Mouse (Mus musculus): ENCODE results near the gene Nexn.
"Not testable (repeated sequence)": the region's sequence is repeated elsewhere in the genome, so short reads cannot be mapped to it uniquely, and the experiment has no call there.

Nexn gene

DNA sequence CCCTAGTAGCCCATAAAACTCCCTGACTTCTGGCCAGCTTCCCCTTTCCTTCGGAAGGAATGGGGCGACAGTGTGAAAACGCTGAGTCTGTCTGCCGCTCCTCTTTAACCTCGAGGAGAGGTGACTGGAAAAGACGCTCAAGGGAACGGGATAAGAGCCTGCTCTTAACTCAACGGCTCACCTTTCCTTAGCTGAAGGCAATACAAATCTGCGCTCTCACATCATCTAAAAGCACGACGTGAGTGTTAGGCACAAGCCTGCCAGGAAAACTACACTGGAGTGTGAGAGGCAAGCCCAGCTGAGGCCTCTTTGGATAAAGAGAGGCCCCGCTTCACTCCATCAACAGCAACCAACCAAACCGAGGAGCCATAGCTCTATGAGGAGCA is at the start of gene Nexn:
TSS of gene Nexn (minus strand) at position 315 of the 386 bp plus-strand sequence.
- no peak for DNase-seq (ENCODE audit: low spot score)

DNA sequence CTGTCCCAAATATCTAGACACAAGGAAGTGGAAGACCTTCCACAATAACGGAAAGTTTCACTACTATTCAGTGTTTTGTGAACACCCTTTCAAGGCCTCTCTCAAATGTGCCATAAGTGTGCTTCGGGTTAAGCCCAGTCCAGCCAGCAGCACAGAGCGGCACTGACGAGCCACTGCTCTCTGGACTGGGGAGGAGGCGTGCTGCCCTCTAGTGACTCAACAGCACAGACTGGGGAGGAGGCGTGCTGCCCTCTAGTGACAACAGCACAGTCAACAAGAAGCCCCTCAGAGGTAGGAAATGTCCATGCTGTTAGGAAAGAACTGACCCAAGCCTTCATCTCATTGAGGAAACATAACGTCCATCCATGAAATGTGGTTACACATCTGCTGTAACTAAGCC is 49.5 kb upstream of the Nexn start:
- DNase-seq (ENCODE audit: low spot score), result peak; percentile 89

DNA sequence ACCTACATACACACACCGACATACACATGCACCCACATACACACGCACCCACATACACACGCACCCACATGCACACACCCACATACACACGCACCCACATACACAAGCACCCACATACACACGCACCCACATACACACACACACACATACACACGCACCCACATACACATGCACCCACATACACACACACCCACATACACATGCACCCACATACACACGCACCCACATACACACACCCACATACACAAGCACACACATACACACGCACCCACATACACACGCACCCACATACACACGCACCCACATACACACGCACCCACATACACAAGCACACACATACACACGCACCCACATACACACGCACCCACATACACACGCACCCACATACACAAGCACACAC is 48.5 kb upstream of the Nexn start:
- DNase-seq (ENCODE audit: low spot score), result not testable (repeated sequence)

DNA sequence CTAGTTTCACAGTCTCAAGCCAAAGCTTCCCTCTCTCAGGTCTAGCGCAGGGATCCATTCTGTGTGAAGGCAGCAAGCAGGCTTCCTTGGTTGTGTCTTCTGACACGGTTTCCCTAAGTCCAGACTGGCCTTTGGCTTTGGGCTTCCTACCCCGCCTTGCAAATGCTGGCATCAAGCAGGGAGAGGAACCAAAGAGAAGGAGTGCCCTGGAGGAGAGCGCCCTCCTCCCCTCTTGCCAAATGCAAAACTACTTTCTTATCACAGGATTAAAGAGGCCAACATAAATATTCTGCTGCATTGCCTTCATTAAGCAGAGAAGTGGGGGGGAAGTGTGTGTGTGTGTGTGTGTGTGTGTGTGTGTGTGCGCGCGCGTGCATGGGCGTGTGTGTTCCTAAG is 43.1 kb upstream of the Nexn start:
- DNase-seq (ENCODE audit: low spot score), result no peak

DNA sequence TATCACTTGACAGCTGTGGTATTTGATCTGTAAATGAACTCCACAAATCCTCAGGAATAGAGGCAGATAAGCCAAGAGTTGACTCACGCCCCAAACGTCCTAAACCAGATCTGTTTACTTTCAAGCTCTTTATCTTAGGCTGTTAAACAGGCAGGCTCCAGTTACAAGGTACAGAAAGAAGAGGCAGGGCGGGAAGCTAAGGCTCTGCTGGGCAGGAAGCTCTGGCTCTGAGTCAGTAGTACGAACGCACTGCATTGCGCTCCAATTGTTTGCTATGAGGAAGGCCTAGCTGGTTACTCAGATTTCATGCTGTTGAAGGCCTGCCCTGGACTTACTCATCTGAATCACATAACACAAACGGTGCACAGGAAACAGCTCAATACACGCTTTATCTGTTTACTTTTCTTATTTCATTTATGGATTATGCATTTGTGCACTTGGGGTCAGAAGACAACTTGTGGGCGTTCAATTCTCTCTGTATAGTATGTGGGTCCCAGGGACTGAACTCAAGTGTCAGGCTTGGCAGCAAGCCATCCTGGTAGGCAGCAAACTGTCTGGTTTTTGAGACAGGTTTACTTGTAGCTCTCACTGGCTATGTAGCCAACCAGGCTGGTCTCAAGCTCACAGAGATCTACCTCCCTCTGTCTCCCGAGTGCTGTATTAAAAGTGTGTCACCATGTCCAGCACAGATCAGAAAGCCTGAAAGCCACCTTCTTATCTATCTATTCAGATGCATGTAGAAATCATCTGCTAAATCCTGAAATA is 42.5 kb upstream of the Nexn start:
- DNase-seq (ENCODE audit: low spot score), result peak; percentile 53

DNA sequence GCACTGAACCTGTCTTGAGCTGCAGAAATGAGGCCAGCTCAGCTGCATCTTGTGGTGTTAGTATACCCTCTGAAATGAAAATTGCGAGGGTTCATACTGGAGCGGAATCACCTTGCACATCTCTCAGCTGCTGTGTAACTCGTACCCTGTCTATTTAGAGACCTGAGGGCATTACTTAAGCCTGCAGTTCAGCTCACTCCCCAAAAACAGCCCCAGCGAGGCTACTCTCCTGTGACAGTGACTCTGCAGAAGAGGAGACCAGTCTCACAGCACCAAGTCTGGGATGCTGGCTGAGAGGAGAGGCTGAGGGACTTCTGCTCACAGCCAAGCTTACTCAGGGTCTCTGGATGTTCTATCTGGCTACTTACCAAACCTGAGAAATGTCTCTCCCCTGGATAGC is 39.8 kb upstream of the Nexn start:
- DNase-seq (ENCODE audit: low spot score), result no peak

DNA sequence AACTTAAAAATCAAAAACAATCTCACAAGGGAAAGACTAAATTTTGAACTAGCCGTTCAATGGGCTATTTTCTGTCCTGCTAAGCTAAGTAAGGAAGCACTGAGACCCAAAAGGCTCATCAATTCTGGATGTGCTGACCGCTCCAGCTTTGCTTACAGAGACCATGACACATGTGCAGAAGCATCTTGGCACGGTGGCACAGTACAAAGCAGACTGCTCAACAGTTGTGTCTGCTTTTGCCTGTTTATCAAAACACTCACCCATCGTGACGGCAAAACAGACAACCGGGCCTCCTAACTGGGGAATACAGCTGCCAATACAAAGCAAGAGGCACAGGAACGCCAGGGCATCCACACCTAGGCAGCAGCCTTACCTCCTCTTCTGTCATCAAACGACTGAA is 38.9 kb upstream of the Nexn start:
- no peak for DNase-seq (ENCODE audit: low spot score)

DNA sequence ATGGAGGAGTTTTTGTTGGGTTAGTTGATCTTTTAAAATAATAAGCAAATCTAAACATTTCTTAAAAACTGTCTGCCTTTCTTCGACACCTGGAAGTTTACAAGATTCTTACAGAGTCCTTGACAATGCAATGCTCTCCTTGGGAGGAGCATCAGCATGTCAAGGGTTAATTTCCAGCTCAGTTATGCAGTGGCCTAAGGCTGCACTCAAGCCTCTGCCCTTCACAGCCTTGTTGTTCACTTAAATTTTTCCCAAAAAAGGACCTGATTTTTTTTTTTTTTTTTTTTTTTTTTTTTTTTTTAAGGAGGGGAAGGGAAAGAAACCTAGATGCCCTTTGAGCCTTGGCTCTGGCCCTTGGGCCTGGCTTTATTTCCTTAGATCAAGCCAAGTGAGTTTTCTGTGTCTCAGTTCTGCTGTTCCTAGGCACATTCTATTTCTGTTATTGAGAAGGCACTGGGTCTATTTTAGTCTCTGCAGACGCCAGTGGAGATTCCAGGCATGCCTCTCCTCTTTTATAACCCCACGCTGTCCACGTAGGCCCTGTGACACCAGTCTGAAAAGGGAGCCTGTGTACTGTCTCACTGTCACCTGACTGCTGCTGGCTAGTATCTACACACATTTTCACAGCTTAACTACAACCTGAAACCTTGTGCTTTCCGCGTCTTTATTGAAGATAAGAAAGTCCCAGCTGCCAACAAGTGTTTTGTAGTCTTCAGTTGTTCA is 38.1 kb upstream of the Nexn start:
- peak; percentile 59 for DNase-seq (ENCODE audit: low spot score)

DNA sequence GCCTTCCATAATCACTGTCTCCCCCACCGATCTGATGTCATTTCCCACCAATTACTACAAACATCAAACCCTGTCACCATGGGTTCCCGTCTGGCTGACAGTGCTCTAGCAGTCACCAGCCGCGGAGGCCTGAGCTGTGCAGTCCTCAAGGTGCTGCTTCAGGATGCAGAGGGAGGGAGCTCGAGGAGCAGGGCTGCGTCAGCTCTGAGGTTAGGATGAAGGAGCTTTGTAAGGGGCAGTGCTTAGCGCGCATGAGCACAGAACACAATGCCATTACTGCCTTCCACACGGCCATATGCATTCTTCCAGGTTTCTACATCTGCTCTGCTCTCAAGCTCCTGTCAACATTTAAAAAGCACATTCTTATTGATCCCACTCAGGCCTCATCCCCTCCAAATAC is 36.8 kb upstream of the Nexn start:
- no peak for DNase-seq (ENCODE audit: low spot score)

DNA sequence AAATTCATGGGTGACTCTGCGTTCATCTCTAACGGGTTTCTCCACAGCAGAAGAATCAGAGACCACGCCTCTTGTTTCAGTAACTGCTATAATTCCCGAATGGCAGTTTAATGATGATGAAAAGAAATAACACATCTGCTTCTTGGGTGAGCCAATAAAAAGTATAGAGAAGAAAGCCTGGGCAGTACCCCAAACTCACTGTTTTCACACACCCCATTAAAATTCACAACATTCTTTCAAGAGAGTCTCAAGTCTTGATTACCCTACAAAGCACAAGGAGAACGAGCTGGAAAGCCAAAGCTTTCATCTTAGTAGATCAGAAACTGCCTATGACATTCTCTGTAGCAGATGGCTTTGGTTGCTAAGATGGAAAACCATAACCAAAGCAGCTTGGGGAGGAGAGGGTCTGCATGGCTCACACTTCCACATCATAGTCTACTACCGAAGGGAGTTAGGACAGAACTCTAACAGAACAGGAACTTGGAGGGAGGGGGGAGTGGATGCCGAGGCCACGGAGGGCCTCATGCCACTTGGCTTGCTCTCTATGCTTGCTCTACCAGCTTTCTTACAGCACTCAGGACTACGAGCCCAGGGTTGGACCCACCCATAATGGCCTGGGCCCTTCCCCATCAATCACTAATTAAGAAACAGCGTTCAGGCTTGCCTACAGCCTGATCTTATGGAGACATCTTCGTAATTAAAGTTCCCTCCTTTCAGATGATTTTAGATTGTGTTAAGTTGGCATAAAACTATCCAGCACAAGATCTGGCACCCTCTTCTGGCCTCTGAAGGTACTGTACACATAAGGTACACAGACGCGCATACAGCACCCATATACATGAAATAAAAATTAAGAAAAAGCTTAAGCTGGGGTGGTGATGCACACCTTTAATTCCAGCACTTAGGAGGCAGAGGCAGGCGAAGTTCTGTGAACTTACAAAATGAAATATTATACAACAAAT is 34.5 kb upstream of the Nexn start:
- DNase-seq (ENCODE audit: low spot score), result no peak

DNA sequence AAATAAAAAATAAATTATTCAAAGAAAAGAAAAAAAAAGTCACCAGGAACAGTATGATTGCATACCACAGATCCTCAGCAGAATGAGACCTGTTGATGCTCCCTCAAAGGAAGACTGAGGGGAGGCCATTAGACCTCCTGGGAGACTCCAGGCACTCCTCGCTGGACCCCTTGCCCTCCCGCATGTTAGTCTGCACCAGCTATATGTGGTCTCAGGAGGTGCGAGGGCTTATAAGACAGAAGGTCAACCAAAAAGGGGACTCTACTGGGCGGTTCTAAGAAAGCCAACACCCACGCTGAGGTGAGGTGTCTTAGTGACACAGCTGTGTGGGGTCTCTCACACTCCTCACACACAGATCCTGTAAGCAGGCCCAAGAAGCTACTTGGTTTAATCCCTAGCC is 29.7 kb upstream of the Nexn start:
- DNase-seq (ENCODE audit: low spot score), result no peak

DNA sequence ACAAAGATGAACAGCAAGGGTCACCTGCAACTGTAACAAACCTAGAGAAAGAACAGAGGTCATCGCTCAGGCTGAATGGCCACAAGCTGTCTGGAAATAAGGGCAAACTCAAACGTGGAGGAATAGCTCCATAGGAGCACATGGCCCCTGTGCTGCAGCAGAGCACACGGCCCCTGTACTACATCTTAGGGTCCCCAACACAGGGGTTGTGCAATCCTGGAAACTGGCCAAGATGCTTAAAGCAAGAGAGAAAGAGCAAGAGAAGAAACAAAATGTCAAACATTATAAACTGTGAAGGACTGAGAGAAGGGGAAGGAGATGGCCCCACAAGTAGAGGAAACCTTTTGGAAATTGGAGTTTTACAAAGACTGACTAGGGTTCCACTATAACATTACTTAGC is 28.2 kb upstream of the Nexn start:
- DNase-seq (ENCODE audit: low spot score), result no peak

DNA sequence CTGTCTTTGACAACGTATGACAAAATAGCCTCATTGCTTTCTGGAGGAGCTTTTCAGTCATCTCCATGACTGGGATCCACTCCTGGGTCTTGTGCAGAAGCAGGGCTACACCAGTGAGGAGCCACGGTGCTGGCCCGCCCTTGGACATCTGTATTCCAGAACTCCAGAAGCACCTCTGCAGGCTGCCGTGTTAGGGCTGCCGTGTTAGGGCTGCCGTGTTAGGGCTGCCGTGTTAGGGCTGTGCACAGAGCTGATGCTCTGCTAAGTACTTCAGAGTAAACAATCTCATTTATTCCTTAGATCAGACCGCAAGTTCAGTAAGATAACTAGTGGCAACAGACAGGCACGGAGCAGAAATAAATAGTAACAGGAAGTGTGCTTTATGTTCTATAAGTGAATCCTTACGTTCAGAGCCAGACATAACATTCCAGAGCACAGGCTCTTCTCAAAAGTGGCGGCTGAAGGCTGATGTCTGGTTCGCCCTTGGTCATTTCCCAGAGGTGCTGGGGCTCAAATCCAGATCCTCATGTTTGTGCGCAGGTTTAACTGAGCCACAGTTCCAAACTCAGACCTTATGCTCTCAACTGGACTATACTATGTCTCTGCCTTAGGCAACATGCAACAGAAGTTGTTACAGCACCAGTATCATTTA is 27.5 kb upstream of the Nexn start:
- DNase-seq (ENCODE audit: low spot score), result no peak

DNA sequence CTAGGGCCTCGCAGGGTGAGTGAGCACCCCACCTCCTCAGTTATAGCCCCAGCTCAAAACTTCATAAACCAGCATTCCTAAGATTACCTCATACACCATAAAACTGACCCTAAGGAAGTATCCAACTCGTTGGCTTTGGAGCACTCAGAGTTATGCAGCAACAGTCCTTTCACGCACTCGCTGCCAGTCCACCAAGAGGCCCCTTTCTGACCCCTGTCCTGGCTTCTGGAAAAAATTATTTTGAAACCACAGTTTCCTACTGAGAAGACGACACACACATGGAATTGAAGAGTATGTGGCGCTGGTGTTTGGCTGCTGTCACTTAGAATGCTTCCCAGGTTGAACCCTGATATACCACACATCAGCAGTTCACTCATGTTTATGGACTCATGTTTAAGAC is 25.7 kb upstream of the Nexn start:
- no peak for DNase-seq (ENCODE audit: low spot score)

DNA sequence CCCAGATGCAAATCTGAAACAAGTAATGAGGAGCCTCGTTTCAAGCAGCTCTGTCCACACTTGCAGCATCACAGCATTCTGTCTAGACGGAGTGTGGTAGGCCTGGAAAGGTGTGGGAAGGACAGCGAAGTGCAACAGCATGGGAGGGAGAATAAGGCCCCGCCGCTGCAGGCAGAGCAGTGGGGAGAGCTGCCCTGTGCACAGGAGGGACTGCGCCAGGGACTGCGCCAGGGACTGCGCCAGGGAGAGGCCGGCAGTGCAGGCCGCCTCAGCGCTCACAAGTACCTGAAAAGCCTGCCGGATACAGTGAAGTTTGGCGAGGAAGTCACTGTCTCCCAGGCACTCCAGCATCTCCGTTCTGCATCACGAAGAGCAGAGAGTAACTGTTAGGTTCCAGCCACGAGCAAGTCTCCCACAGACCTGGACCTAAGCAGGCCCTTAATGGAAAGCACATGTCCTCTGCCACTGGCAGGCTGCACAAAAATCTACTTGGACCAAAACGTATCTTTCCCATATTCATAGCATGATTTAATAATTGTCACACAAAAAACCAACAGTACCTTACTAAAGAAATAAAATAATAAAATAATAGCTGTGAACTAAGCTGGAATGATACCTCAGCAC is 24.1 kb upstream of the Nexn start:
- no peak for DNase-seq (ENCODE audit: low spot score)

DNA sequence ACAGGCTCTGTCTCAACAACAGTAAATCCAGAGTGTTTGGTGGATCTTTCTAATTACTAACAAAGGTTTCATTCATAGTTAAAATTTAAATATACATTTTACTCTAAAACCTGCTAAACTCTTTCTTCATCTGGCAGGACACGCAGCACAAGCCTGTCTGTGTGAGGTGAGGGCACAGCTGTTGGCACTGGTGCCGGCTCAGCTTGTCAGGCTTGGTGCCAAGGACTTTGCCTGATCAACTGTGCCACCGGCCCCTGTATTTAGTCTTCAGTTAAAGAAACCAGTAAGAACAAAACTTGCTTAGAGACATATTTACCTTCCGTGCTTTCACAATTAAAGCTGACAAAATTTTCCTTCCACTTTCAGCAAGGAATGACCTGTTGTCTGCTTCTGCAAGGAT is 22.6 kb upstream of the Nexn start:
- no peak for DNase-seq (ENCODE audit: low spot score)

DNA sequence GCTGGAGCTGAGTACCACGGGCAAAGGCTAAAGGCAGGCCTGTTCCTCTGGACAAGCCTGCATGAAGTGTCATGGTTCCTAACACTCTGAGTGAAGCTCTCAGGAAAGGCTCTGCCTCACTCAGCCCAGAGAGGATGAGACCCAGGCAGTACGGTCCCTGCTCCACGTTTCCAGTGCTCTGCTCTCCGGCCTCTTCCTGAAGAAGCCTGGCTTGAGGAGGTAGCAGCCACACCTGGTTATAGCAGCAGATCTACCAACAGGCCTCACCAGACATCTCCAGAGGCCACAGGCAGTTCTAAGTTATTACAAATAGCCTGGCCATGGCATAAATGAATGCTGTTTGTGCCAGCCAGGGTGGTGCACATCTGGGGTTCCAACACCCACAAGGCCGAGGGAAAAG is 22.1 kb upstream of the Nexn start:
- no peak for DNase-seq (ENCODE audit: low spot score)

DNA sequence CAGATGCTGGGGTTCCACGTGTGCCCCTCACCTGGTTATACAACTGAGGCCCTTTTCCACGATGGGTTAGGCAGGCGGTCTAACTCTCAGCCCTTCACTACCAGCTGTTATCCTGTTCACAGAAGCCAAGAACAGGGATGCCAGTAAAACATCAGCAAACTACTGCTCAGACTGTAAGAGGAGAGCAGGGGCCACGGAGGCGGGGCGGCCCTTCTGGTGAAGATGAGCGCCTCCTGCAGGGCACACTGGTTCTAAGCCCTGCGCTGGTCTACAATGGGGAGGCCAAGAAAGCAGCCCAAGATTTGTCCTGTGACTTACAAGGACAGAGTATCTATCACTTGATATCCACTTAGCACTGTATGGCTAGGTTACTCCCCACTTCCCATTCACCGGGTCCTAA is 21.7 kb upstream of the Nexn start:
- DNase-seq (ENCODE audit: low spot score), result no peak

DNA sequence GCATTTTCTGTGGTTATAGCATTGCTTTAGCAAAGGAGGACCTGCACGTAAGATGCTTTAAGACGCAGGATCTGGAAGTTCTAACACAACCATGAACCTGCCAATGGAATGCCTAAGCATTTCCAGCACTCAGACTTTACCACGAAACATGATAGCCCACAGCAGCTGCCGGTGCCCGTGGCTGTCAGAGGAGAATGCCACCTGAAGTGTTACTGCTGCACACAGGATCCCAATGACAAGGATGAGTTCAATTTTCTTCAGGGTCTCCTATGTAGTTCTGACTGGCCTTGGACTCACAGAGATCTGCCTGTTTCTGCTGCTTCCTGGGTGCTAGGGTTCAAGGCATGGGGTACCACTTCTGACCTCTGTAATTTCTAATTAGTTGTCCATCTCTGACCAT is 18.6 kb upstream of the Nexn start:
- no peak for DNase-seq (ENCODE audit: low spot score)

DNA sequence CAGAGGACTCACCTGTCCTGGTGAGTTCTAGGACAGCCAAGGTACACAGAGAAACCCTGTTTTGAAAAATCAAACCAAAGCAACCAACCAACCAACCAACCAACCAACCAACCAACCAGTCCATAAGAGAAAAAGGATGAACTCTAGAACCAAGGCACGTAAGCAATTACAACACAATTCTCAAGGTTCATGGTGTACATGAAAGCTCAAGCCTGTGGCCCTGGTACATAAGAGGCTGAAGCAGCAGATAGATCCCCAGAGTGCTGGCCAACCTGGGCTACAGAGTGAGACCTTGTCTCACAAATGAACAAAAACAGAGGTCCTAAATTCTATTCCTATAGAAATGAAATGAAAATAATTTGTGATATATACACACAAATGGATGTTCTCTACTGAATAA is 18.2 kb upstream of the Nexn start:
- DNase-seq (ENCODE audit: low spot score), result no peak

DNA sequence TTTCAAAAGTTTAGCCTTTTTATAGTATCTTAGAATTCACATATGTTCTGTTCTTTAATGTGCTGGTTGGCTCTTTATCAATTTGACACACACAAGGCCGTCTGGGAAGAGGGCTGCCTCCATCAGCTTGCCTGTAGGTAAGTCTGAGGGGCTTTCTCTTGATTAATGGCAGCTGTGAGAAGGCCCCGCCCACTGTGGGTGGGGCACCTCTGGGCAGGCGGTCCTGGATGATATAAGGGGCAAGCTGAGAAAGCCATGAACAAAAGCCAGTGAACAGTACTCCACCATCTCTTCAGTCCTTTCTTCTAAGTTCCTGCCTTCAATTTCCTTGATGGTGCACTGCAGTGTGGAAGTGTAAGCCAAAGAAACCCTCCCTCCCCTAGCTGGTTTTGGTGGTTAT is 16.0 kb upstream of the Nexn start:
- DNase-seq (ENCODE audit: low spot score), result no peak

DNA sequence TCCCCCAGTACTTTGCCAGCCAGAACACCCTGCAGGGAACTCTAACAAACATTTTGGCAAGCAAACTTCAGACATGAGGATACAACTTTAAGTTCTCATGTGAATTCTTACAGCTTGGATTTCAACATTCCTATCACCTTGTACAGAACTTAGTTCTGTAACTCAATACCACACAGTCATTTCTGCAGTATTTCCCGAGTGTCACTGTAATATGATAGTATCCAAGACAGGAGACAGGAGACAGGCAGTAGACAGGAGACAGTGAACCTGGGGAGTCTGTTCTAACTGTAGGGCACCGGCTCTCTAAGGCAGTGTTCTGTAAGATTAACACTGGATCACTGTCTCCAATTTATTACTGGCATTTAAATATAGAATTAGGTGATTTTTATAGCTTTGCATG is 12.3 kb upstream of the Nexn start:
- no peak for DNase-seq (ENCODE audit: low spot score)

All from lung, postnatal 25 days (tissue).